Mouse (Mus musculus) midbrain, embryonic 12.5 days (tissue): ENCODE measurements around the gene Ttc16. TPM values are rescaled to one million over a fixed set of nuclear protein-coding genes. Genes with fewer than 3 reads are reported as not detected.

Experiments used
- ATAC-seq: fragments of 200-750 bp; cut with Nextera tagmentation; 2 replicates; pipeline ENCODE4 v1.8.0; 2017; ENCODE audit warnings: low read depth, moderate TSS enrichment, moderate library complexity; ENCODE audit not compliant: low FRiP score
- H3K27ac ChIP-seq: fragments of 300-500 bp; sonication (generic); replicated peaks from 2 replicates; pipeline ENCODE4 v1.5.1; 2016; ENCODE audit warnings: mild to moderate bottlenecking
- H3K27me3 ChIP-seq: fragments of 300-500 bp; sonication (generic); 2 replicates; pipeline ENCODE4 v1.6.1; 2016; ENCODE audit warnings: mild to moderate bottlenecking
- H3K36me3 ChIP-seq: fragments of 300-500 bp; sonication (generic); 2 replicates; pipeline ENCODE4 v1.6.1; 2016
- H3K4me1 ChIP-seq: fragments of 300-500 bp; sonication (generic); 2 replicates; pipeline ENCODE4 v1.6.1; 2016
- H3K4me2 ChIP-seq: fragments of 300-500 bp; sonication (generic); replicated peaks from 2 replicates; pipeline ENCODE4 v1.6.1; 2016; ENCODE audit warnings: mild to moderate bottlenecking, moderate library complexity
- H3K4me3 ChIP-seq: fragments of 300-500 bp; sonication (generic); 2 replicates; pipeline ENCODE4 v1.5.1; 2016; ENCODE audit warnings: mild to moderate bottlenecking
- H3K9ac ChIP-seq: fragments of 300-500 bp; sonication (generic); replicated peaks from 2 replicates; pipeline ENCODE4 v1.6.1; 2016; ENCODE audit warnings: mild to moderate bottlenecking, moderate library complexity
- H3K9me3 ChIP-seq: fragments of 300-500 bp; sonication (generic); 2 replicates; pipeline ENCODE4 v1.6.1; 2016; ENCODE audit warnings: mild to moderate bottlenecking
- WGBS: fragments of 180-500 bp; shearing (Covaris S2); methylation state at CpG from one replicate; pipeline ENCODE4 v1.1.7; 2016; 5-methylcytosine and 5-hydroxymethylcytosine counted together
- polyA plus RNA-seq: library from polyadenylated mRNA; unstranded; fragments of >200 nt; fragmentation: Nextera tagmentation; extraction: Ambion mirVana; gene quantifications from 2 replicates; pipeline ENCODE4 v1.2.1, GENCODE M21; 2016

The Ttc16 gene
- polyA plus RNA-seq, 1 experiment from 2014 or later, result 0.20 TPM

DNA sequence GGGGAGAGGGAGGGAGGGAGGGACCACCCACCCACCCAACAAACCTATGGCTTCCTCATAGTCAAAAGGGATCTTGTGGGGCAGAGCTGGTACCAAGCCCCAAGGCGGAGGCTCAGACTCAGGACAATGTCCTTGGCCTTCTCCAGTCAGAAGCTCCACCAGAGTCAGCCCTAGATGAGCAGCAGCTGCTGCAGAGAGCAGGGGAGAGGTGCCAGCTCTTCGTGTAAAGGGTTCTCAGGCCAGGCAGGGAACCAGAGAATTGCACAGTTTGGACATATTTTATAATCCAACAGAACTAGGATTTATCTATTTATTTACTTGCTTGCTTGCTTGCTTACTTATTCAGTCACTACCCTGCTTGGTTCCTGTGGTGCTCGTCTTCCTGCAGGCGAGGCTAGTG, 36.1 kb downstream of the Ttc16 start:
- H3K27ac ChIP-seq, result no peak overlapping the region
- no peaks in the 10 kb centered on the region for H3K36me3 ChIP-seq
- H3K4me2 ChIP-seq, result no peak overlapping the region
- H3K4me3 ChIP-seq, result no peak overlapping the region
- WGBS, result 87% methylated on average over 4 of the region's 4 CpGs
- ATAC-seq, result no peak
- H3K9me3 ChIP-seq, result no peaks in the 10 kb centered on the region
- H3K9ac ChIP-seq, result 0 out of 2 replicates have a peak overlapping the region, but pooled peaks have one; percentile 8
- peaks cover 37% of the 10 kb centered on the region for H3K4me1 ChIP-seq
- 0 out of 2 replicates have a peak, but pooled peaks cover 9% of the 10 kb centered on the region for H3K27me3 ChIP-seq

DNA sequence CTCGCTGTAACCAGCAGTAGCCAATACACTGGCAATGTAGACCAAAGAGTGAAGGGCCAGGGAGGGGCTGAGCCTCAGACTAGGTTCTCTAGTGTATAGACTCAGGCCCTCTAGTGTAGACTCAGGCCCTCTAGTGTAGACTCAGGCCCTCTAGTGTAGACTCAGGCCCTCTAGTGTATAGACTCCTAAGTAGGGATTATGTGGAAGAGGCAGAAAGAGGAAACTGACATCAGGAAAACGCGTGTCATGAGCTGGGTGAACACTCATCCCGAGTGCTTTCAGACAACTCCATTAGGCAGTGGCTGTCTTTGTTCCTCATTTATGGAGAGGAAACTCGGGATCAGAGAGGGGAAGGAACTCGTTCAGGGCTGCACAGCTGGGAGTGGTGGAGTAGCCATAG, 38.4 kb downstream of the Ttc16 start:
- ATAC-seq, result no peak
- 41% methylated on average over 6 of the region's 6 CpGs for WGBS
- no peak overlapping the region for H3K4me2 ChIP-seq

DNA sequence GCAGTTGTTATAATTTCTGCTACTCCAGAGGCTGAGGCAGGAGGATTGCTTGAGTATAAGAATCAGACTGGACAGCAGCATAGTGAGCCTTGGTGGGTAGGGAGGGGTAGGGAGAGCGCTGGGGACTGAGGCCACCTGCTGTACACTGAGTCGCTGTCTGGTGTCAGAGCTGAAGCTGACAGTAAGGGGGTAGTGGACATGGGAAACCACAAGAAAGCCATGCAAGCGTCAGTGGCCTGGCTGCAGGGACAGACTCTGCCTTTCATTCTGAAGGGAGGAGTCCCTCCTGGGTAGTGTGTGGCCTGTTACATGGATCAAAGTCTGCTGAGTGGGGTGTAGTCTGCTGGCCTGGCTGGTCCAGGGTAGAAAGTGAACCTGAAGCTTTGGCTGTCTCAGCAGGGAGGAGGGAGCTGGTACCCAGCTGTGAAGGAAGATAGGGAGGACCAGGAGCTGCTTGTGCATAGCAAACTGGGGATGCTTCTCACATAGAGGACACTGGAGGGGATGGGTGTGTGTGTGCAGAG, 39.1 kb downstream of the Ttc16 start:
- H3K4me1 ChIP-seq, result peaks cover 17% of the 10 kb centered on the region
- WGBS, result 41% methylated on average over 3 of the region's 3 CpGs
- H3K4me3 ChIP-seq, result no peak overlapping the region
- H3K36me3 ChIP-seq, result no peaks in the 10 kb centered on the region
- no peak overlapping the region for H3K27ac ChIP-seq
- no peaks in the 10 kb centered on the region for H3K27me3 ChIP-seq
- H3K9me3 ChIP-seq, result no peaks in the 10 kb centered on the region
- ATAC-seq, result no peak
- H3K4me2 ChIP-seq, result no peak overlapping the region
- H3K9ac ChIP-seq, result no peak overlapping the region; the same call in 1 of the 2 replicates

More for the DNA sequence above, 38.4 kb downstream of the Ttc16 start:
- Histone ChIP-seq H3K4me3 (no peak overlapping the region), H3K27me3 (no peaks in the 10 kb centered on the region), H3K36me3 (no peaks in the 10 kb centered on the region), H3K9ac (no peak overlapping the region; the same call in 1 of the 2 replicates), H3K27ac (no peak overlapping the region), H3K9me3 (no peaks in the 10 kb centered on the region), H3K4me1 (peaks cover 23% of the 10 kb centered on the region)

DNA sequence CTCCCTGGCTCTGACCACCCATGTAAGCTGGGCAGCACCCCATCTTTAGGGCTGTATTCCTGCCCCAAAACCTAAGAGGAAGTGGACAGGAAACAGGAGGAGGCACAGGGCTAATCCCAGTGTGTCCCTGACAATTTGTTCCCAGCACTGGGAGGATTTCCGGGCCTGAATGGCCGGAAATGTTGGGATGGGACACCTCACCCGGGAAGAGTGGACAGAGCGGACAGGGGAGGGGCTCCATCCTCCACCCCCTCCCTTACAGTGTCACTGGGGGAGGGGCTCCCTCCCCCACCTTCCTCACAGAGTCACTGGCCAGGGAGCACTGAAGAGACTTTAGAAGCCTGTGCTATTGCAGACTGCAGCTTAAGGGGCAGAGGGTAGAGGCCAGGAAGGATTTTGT, 40.5 kb downstream of the Ttc16 start:
- WGBS, result 60% methylated on average over 4 of the region's 4 CpGs
- no peaks in the 10 kb centered on the region for H3K36me3 ChIP-seq
- no peaks in the 10 kb centered on the region for H3K27me3 ChIP-seq
- no peaks in the 10 kb centered on the region for H3K9me3 ChIP-seq
- no peak overlapping the region for H3K9ac ChIP-seq
- 0 out of 2 replicates have a peak overlapping the region, but pooled peaks have one; percentile 25 for H3K27ac ChIP-seq
- no peak overlapping the region for H3K4me2 ChIP-seq
- no peak for ATAC-seq
- H3K4me1 ChIP-seq, result peaks cover 6% of the 10 kb centered on the region; the same call in 1 of the 2 replicates
- no peak overlapping the region for H3K4me3 ChIP-seq

DNA sequence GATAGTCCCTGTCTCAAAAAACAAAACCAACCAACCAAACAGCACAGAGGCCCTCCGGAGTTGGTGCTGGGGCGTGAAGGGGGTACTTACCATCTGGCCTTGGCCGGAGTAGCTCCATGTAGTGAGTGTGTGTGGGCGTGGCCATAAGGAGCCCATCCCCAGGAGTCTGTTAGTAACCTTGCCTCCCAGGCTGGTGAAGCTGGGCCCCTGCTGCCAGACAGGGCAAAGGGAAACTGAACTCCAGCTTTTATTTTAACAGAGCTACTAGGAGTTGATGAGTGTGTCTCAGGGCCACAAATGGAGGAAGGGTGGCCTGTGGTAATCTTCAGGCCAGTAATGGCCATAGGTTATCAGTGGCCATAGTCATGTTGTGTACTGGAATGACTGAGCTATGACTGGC, 41.0 kb downstream of the Ttc16 start:
- H3K36me3 ChIP-seq, result no peaks in the 10 kb centered on the region
- 0 out of 2 replicates have a peak overlapping the region, but pooled peaks have one; percentile 25 for H3K27ac ChIP-seq
- no peak overlapping the region for H3K9ac ChIP-seq
- no peak for ATAC-seq
- no peak overlapping the region for H3K4me3 ChIP-seq
- no peaks in the 10 kb centered on the region for H3K27me3 ChIP-seq
- peaks cover 6% of the 10 kb centered on the region; the same call in 1 of the 2 replicates for H3K4me1 ChIP-seq
- no peaks in the 10 kb centered on the region for H3K9me3 ChIP-seq
- no peak overlapping the region for H3K4me2 ChIP-seq
- 27% methylated on average over 4 of the region's 4 CpGs for WGBS

DNA sequence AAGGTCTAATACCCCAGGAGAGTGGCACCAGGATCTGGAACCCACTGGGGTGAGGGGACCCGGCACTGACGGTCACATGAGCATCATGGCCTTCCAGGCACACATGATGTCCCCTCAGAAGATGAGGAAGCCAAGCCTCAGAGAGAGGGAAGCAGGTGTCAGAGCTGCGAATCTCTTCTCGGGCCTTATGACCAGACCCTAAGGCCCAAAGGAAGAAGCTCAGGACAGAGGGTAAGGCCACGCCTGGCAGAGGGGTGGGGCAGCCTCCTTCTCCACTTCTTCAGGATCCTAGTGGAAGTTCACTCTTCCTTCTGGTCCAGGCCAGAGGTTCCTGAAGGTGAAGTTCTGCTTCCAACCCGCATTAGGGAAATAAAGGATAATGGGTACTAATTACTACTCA, 42.7 kb downstream of the Ttc16 start:
- no peak overlapping the region for H3K9ac ChIP-seq
- no peak overlapping the region for H3K27ac ChIP-seq
- no peak overlapping the region for H3K4me3 ChIP-seq
- 80% methylated on average over 6 of the region's 6 CpGs for WGBS
- no peaks in the 10 kb centered on the region for H3K36me3 ChIP-seq
- peaks cover 6% of the 10 kb centered on the region; the same call in 1 of the 2 replicates for H3K4me1 ChIP-seq
- no peaks in the 10 kb centered on the region for H3K27me3 ChIP-seq
- no peak overlapping the region for H3K4me2 ChIP-seq
- no peaks in the 10 kb centered on the region for H3K9me3 ChIP-seq
- ATAC-seq, result no peak

DNA sequence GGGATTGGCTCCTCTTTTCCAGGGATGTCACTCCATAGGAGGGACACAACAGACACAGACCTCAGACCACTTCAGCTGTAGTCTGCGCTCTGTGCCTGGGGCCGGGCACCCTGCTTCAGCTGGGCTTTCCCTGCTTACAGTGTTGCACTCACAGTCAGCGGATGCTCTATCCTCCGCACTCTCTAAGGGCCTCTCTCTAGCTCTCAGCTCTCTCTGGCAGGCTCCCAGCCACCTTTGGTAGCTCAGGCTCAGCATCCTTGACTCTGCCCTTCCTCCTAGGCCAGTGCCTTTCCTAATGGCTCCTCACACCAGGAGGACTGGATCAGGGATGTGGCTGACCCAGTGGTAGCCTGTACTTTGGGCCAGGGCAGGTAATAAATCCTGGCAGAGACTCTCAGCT, 43.5 kb downstream of the Ttc16 start:
- 80% methylated on average over 4 of the region's 4 CpGs for WGBS
- Histone ChIP-seq H3K27ac (no peak overlapping the region), H3K36me3 (no peaks in the 10 kb centered on the region), H3K4me2 (no peak overlapping the region), H3K4me3 (no peak overlapping the region), H3K9me3 (no peaks in the 10 kb centered on the region), H3K9ac (no peak overlapping the region), H3K4me1 (peaks cover 9% of the 10 kb centered on the region; the same call in 1 of the 2 replicates), H3K27me3 (no peaks in the 10 kb centered on the region)
- ATAC-seq, result no peak

DNA sequence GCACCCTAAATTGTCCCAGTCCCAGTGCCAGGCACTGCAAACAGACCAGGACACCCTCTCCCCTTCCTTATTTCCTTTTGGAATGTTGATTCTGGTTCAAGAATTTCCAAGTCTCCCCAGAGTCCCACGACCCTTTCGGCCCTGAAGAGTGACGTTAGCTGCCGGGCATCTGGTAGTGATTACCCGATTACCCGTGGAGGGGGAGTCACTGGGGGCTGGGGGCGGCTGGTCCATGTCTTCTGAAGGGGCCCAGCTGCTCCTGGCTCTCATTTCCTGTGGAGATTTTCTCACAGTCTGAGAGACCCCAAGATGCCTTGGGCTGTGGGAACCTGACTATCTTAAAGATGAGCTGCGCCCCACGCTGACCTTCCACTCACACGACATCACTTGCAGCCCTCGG, 44.6 kb downstream of the Ttc16 start:
- Histone ChIP-seq H3K4me2 (no peak overlapping the region), H3K36me3 (no peaks in the 10 kb centered on the region), H3K4me1 (peaks cover 9% of the 10 kb centered on the region; the same call in 1 of the 2 replicates), H3K27me3 (no peaks in the 10 kb centered on the region), H3K9me3 (no peaks in the 10 kb centered on the region), H3K9ac (no peak overlapping the region), H3K27ac (no peak overlapping the region), H3K4me3 (no peak overlapping the region)
- ATAC-seq, result no peak
- 56% methylated on average over 11 of the region's 11 CpGs for WGBS

DNA sequence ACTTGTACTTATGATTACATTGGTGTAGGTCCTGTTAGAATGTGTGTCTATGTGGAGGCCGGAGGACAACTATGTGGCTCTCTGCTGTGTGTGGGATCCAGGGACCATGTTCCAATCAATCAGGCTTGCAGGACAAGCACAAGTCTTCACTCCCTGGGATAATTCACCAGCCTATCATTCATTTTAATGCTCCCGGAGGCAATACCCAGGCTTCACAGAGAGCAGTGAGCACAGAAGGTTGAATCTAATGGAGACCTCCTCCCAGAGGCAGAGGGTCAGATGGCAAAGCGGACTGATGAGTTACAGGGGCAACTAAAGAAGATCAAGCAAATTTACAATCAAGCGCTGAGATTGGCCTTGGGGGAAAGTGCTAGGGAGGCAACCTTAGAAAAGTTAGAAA, 45.9 kb downstream of the Ttc16 start:
- 85% methylated on average over 4 of the region's 4 CpGs for WGBS

DNA sequence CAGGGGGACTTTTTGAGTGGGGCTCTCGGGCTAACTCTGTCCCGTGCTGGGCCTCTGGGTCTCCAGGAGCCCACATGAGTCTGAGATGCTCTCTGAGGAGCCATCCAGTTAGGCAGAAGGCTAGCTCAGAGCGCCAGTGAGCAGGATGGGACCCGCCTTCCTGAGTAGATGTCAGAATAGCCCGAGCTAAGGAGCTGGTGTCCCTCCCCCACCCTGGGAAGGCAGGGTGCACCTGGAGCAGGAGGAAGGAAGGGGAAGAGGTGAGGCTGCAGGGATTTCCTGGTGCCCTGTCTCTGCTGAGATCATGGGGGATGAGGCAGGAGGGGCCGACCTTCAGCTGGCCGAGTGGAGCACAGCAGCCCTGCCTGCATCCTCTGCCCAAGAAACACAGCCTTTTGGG, 47.0 kb downstream of the Ttc16 start:
- ATAC-seq, result no peak
- no peaks in the 10 kb centered on the region for H3K9me3 ChIP-seq
- H3K4me2 ChIP-seq, result no peak overlapping the region
- H3K27me3 ChIP-seq, result no peaks in the 10 kb centered on the region
- no peak overlapping the region for H3K9ac ChIP-seq
- H3K4me1 ChIP-seq, result peaks cover 3% of the 10 kb centered on the region; the same call in 1 of the 2 replicates
- H3K4me3 ChIP-seq, result peak overlapping the region; percentile 31; the same call in 1 of the 2 replicates
- no peak overlapping the region for H3K27ac ChIP-seq
- 60% methylated on average over 7 of the region's 7 CpGs for WGBS
- H3K36me3 ChIP-seq, result no peaks in the 10 kb centered on the region

More for the DNA sequence above, 45.9 kb downstream of the Ttc16 start:
- H3K36me3 ChIP-seq, result no peaks in the 10 kb centered on the region
- no peak overlapping the region for H3K4me2 ChIP-seq
- H3K27ac ChIP-seq, result no peak overlapping the region
- no peaks in the 10 kb centered on the region for H3K27me3 ChIP-seq
- H3K9me3 ChIP-seq, result no peaks in the 10 kb centered on the region
- H3K4me1 ChIP-seq, result peaks cover 6% of the 10 kb centered on the region; the same call in 1 of the 2 replicates
- H3K4me3 ChIP-seq, result no peak overlapping the region
- H3K9ac ChIP-seq, result no peak overlapping the region
- no peak for ATAC-seq

DNA sequence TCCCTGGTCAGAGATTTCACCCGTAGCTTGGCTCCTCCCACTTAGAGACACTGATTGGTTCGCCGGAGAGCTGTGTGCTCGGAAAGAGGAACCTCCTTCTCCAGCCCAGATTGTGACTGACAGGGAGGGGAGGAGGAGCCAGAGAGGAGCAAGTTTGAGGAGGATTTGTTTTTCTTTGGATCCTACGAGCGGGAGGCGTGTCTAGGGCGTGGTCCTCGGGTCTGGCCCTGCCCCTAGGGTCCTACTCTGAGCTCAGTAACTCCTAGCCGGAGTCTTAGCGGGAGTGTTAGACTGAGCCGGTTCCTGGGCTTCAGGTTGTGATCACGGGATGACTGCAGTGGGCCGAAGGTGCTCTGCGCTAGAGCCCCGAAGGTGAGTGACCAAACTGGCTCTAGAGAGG, 48.0 kb downstream of the Ttc16 start:
- Histone ChIP-seq H3K4me3 (peak overlapping the region; percentile 31), H3K36me3 (no peaks in the 10 kb centered on the region), H3K9me3 (no peaks in the 10 kb centered on the region), H3K27me3 (no peaks in the 10 kb centered on the region), H3K9ac (0 out of 2 replicates have a peak overlapping the region, but pooled peaks have one; percentile 34), H3K27ac (no peak overlapping the region), H3K4me1 (peaks cover 3% of the 10 kb centered on the region; the same call in 1 of the 2 replicates), H3K4me2 (peak overlapping the region; percentile 52)
- WGBS, result 1% methylated on average over 16 of the region's 16 CpGs
- peak; percentile 94 for ATAC-seq

DNA sequence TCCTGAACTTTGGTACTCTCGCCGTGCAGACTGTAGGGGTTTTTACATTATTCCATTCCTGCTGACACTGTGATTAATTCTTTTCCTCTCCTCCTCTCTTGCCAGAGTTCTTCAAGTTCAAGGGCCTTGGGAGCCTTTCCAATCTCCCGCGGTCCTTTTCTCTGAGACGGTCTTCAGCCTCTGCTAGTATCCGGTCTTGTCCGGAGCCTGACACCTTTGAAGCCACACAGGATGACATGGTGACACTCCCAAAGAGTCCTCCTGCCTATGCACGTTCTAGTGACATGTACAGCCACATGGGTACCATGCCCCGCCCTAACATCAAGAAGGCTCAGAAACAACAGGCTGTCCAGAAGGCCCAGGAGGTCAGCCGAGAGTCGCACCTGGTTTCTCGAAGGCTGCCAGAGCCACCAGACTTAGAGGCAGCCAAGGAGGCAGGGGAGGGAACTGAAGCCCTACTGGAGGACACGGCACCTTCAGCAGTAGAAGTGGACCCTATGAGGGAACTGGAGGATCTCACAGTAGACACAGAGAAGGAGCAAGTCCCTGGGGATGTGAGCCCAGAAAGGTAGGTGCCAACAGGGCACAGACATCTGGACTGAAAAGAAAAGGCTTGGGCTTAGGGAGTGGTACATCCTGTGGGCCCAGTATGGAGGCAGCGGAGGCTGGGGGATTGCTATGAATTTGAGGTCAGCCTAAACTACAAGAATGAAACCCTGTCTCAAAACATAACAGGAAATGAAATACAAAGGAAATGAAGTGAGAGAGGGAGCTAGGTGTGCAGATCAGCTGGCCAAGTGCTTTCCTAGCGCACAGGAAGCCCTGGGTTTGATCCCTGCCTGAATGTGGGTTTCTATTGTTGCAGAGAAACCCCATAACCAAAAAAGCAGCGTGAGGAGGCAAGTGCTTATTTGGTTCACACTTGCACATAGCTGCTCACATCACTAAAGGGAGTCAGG, 50.3 kb downstream of the Ttc16 start:
- H3K9ac ChIP-seq, result no peak overlapping the region
- H3K9me3 ChIP-seq, result no peaks in the 10 kb centered on the region
- H3K4me1 ChIP-seq, result peaks cover 7% of the 10 kb centered on the region
- WGBS, result 81% methylated on average over 16 of the region's 16 CpGs
- H3K4me3 ChIP-seq, result no peak overlapping the region
- no peak overlapping the region for H3K4me2 ChIP-seq
- no peak for ATAC-seq
- no peaks in the 10 kb centered on the region for H3K36me3 ChIP-seq
- no peak overlapping the region for H3K27ac ChIP-seq
- peaks cover 4% of the 10 kb centered on the region; the same call in 1 of the 2 replicates for H3K27me3 ChIP-seq
